Mouse (Mus musculus) kidney, embryonic 14.5 days (tissue): ENCODE measurements around the gene Oas3. TPM values are rescaled to one million over a fixed set of nuclear protein-coding genes. Genes with fewer than 3 reads are reported as not detected.

ENCODE experiments used
- ATAC-seq: fragments of 200-750 bp; cut with Nextera tagmentation; 2 replicates; pipeline ENCODE4 v1.8.0; 2017; ENCODE audit warnings: moderate number of reproducible peaks, mild to moderate bottlenecking, moderate TSS enrichment, moderate library complexity; ENCODE audit not compliant: low FRiP score, low TSS enrichment
- H3K27ac ChIP-seq: fragments of 300-500 bp; sonication (generic); 2 replicates; pipeline ENCODE4 v1.5.1; 2014; ENCODE audit warnings: low read depth, mild to moderate bottlenecking, low read length, moderate library complexity, mixed read lengths
- H3K27me3 ChIP-seq: fragments of 300-500 bp; sonication (generic); 2 replicates; pipeline ENCODE4 v1.6.1; 2014; ENCODE audit warnings: mild to moderate bottlenecking, low read length; ENCODE audit not compliant: control insufficient read depth, insufficient read depth
- H3K36me3 ChIP-seq: fragments of 300-500 bp; sonication (generic); 2 replicates; pipeline ENCODE4 v1.6.1; 2014; ENCODE audit warnings: low read length, mixed read lengths; ENCODE audit not compliant: control insufficient read depth, insufficient read depth
- H3K4me1 ChIP-seq: fragments of 300-500 bp; sonication (generic); 2 replicates; pipeline ENCODE4 v1.6.1; 2014; ENCODE audit warnings: low read length, mixed read lengths; ENCODE audit not compliant: control insufficient read depth, insufficient read depth
- H3K4me2 ChIP-seq: fragments of 300-500 bp; sonication (generic); replicated peaks from 2 replicates; pipeline ENCODE4 v1.6.1; 2014; ENCODE audit warnings: low read depth, mild to moderate bottlenecking, low read length
- H3K4me3 ChIP-seq: fragments of 300-500 bp; sonication (generic); 2 replicates; pipeline ENCODE4 v1.5.1; 2014; ENCODE audit warnings: mild to moderate bottlenecking, low read length
- H3K9ac ChIP-seq: fragments of 300-500 bp; sonication (generic); 2 replicates; pipeline ENCODE4 v1.6.1; 2014; ENCODE audit warnings: low read depth, mild to moderate bottlenecking, low read length, moderate library complexity
- H3K9me3 ChIP-seq: fragments of 300-500 bp; sonication (generic); 2 replicates; pipeline ENCODE4 v1.6.1; 2016; ENCODE audit warnings: low read length; ENCODE audit not compliant: control insufficient read depth
- WGBS: fragments of 180-500 bp; shearing (Covaris S2); extraction: QIAGEN DNeasy Blood & Tissue Kit; methylation state at CpG from one replicate; pipeline ENCODE4 v1.1.7; 2014; 5-methylcytosine and 5-hydroxymethylcytosine counted together
- polyA plus RNA-seq: library from polyadenylated mRNA; unstranded; fragments of >200 nt; fragmentation: Nextera tagmentation; extraction: Ambion mirVana; gene quantifications from 2 replicates; pipeline ENCODE4 v1.2.1, GENCODE M21; 2014

The Oas3 gene
- polyA plus RNA-seq, 1 experiment from 2014 or later, result not detected

DNA sequence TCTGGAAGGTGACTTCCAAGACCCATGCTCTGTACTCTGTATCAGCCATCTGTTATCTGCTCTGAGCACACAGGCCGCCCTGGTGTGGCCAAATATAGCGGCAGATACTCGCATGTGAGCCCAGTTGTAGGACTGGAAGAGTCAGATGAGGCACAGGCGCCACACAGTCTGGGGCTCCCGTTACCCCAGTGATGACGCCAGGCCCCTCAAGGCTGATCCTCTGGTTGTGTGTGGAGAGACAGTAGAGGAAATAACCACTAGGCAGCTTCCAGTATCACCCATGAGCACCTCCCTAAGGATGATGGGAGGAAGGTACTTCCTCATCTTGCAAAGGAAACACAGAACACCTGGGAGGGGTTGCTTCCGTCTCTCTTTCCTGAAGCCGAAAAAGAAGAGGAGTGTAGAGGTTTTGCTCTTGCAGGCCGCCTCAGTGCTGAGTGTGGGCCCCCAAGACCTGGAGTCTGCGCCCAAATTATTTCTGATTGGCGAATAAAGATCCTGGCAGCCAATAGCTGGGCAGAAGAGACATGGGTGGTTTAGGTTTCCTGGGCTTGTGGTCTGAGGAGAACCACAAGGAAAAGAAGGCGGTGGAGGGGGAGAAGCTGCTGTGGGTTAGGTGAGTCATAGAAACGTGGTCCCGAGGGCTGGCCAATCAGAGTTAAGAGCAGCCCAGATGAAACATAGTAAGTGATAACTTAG lies 2.0 kb downstream of the Oas3 start:
- Histone ChIP-seq H3K4me2 (no peak overlapping the region), H3K36me3 (no peaks in the 10 kb centered on the region), H3K4me3 (no peak overlapping the region), H3K9ac (no peak overlapping the region), H3K27ac (no peak overlapping the region), H3K4me1 (no peaks in the 10 kb centered on the region), H3K9me3 (no peaks in the 10 kb centered on the region), H3K27me3 (no peaks in the 10 kb centered on the region)
- no peak for ATAC-seq
- WGBS, result 76% methylated on average over 14 of the region's 14 CpGs

DNA sequence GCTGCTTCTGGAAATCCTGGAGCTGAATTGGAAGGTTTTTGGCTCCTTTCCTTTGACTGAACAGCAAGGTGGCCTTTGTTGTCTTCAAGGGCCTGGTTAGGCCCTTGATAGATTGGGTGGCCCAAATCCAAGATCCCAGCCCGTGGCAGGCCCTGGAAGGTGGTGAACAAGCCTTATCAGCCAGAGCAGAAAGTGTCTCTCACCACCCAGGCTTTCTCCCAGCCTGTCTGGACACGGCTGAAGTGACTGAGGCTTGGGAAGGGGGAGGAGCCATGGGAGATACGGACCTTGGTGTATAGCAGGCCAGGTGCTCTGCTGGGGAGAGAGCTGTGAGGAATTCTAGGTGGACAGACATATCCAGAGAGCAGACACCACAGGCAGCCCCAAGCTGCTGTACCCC lies 8.1 kb downstream of the Oas3 start:
- 72% methylated on average over 3 of the region's 3 CpGs for WGBS
- H3K4me1 ChIP-seq, result no peaks in the 10 kb centered on the region
- no peak overlapping the region for H3K27ac ChIP-seq
- no peak overlapping the region for H3K4me3 ChIP-seq
- H3K9me3 ChIP-seq, result no peaks in the 10 kb centered on the region
- no peak overlapping the region for H3K4me2 ChIP-seq
- no peaks in the 10 kb centered on the region for H3K36me3 ChIP-seq
- no peak overlapping the region for H3K9ac ChIP-seq
- no peak for ATAC-seq
- no peaks in the 10 kb centered on the region for H3K27me3 ChIP-seq

DNA sequence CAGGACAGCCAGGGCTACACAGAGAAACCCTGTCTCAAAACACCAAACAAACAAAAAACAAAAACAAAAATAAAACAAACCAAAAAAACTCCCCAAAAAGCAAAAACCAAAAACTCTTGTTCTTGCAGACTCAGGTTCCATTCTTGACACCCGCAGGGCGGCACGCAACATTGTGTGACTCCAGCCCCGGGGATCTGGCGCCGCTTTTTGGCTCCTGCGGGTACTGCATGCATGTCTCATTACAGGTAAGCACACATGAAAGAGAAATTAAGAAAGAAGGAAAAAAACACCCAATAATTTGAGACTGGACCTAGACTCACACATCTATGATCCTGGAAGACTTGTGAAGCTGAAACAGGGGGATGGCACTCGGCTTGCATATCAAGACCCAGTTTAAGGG lies 12.5 kb downstream of the Oas3 start:
- WGBS, result 78% methylated on average over 8 of the region's 8 CpGs
- H3K36me3 ChIP-seq, result no peaks in the 10 kb centered on the region
- H3K4me2 ChIP-seq, result no peak overlapping the region
- ATAC-seq, result no peak
- no peak overlapping the region for H3K4me3 ChIP-seq
- H3K9me3 ChIP-seq, result no peaks in the 10 kb centered on the region
- H3K4me1 ChIP-seq, result no peaks in the 10 kb centered on the region
- H3K9ac ChIP-seq, result no peak overlapping the region
- H3K27me3 ChIP-seq, result no peaks in the 10 kb centered on the region
- no peak overlapping the region for H3K27ac ChIP-seq

DNA sequence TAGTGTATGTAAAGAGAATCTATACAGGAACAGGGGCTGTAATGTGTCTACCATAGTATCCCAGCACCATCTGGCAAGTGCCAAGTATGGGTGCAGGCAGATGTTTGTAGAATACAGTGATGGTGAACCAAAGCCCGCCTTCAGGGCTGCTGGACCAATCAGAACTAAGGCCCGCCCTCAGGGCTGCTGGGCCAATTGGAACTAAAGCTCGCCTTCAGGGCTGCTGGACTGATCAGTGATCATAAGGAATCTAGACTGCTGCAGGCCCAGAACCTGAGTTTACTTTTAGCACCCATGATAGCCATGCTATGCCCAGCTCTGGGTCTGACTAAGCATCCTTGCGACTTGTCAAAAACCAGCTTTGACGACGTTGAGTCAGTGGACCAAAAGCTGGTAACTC lies 15.6 kb downstream of the Oas3 start:
- Histone ChIP-seq H3K36me3 (no peaks in the 10 kb centered on the region), H3K4me1 (no peaks in the 10 kb centered on the region), H3K27me3 (no peaks in the 10 kb centered on the region), H3K4me3 (no peak overlapping the region), H3K27ac (no peak overlapping the region), H3K4me2 (no peak overlapping the region), H3K9ac (no peak overlapping the region), H3K9me3 (no peaks in the 10 kb centered on the region)
- WGBS, result 25% methylated on average over 6 of the region's 6 CpGs
- ATAC-seq, result no peak

DNA sequence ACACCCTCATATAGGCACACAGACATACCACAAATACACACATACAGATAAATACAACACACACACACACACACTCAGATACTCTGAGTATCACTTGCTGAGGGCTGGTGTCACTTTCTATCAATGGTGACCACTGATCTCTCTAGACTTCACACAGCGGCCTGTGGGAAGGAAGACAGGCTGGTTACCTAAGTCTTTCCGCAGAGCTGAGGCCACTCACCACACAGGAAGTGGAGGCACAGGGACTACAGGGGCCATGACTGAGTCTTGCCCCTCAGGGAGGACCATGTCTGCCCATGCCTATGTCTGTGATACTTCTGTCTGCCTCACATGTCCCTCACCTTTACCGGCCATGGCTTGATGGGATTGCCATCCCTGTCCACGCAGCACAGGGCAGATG lies 23.2 kb downstream of the Oas3 start:
- Histone ChIP-seq H3K9ac (no peak overlapping the region), H3K4me2 (no peak overlapping the region), H3K9me3 (no peaks in the 10 kb centered on the region), H3K4me1 (no peaks in the 10 kb centered on the region), H3K36me3 (no peaks in the 10 kb centered on the region), H3K4me3 (no peak overlapping the region), H3K27ac (no peak overlapping the region), H3K27me3 (no peaks in the 10 kb centered on the region)
- ATAC-seq, result no peak
- 89% methylated on average over 4 of the region's 4 CpGs for WGBS

DNA sequence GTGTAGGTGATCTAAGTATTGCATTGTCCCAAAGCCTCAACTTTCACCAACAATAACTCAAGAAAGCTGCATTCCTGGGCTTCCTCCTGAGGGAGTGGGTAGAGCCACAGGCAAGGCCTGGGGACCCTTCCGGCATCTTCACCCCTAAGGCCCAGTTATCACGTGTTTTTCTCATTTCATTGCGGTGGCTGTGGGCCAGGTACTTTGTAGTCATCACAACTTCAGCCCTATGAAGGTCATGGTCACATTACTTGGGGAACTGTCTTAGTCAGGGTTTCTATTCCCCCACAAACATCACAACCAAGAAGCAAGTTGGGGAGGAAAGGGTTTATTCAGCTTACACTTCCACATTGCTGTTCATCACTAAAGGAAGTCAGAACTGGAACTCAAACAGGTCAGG lies 24.7 kb downstream of the Oas3 start:
- ATAC-seq, result no peak
- Histone ChIP-seq H3K4me3 (no peak overlapping the region), H3K9me3 (no peaks in the 10 kb centered on the region), H3K9ac (no peak overlapping the region), H3K4me2 (no peak overlapping the region), H3K4me1 (no peaks in the 10 kb centered on the region), H3K27ac (no peak overlapping the region), H3K36me3 (no peaks in the 10 kb centered on the region), H3K27me3 (no peaks in the 10 kb centered on the region)
- WGBS, result 83% methylated on average over 3 of the region's 3 CpGs

DNA sequence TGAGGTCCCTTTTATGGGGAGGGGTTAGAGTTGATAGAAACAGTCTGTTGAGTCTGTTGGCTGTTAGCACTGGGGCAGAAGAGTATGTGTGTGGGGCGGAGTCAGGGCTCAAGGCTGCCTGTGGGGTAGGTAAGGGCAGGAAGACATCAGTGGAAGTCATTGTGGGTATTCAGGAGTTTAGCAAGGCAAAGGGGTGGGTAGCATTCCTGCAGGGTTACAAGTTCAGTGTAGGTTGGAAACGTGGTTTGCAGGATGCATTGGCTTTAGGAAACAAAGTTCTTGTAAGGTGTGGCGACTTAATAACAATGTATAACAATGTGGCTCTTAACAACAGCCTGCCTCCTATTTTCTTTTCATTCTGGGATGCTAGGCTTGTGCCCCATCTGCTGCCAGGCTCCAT lies 26.3 kb downstream of the Oas3 start:
- Histone ChIP-seq H3K27me3 (no peaks in the 10 kb centered on the region), H3K36me3 (no peaks in the 10 kb centered on the region), H3K9ac (no peak overlapping the region), H3K4me1 (no peaks in the 10 kb centered on the region), H3K4me2 (no peak overlapping the region), H3K27ac (no peak overlapping the region), H3K9me3 (no peaks in the 10 kb centered on the region), H3K4me3 (no peak overlapping the region)
- 73% methylated on average over 3 of the region's 3 CpGs for WGBS
- no peak for ATAC-seq

DNA sequence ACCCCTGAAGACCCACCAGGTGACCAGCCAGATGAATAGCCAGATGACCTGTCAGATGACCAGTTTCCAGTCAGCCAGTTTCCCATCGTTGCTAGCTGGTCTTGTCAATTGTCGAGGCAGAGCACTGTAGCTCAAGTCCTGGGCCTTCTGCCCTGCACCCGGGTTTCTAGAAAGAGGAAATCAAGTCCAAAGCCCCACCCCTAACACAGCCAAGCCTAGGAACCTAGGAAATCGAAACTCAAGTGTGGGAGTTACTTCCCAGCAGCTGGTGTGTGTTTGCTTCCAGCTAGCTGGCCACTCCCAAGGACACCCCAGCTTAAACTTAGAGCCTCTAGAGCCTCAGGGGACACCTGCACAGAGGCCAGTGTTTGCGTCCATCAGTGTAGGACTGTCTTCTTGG lies 27.8 kb downstream of the Oas3 start, which contains the start of gene Oas2:
Gene Oas2 (minus strand): TSS at position 166 of the 400 bp plus-strand sequence.
- WGBS, result 41% methylated on average over 5 of the region's 5 CpGs
- no peak within 1 kb of the TSS for H3K4me3 ChIP-seq
- ATAC-seq, result no peak
- H3K27ac ChIP-seq, result no peak within 1 kb of the TSS
- no peaks in the 10 kb centered on the region for H3K9me3 ChIP-seq
- H3K9ac ChIP-seq, result no peak within 1 kb of the TSS
- H3K27me3 ChIP-seq, result no peaks in the 10 kb centered on the region; the same call in 1 of the 2 replicates
- no peaks in the 10 kb centered on the region for H3K4me1 ChIP-seq
- H3K4me2 ChIP-seq, result no peak within 1 kb of the TSS
- H3K36me3 ChIP-seq, result no peaks in the 10 kb centered on the region

DNA sequence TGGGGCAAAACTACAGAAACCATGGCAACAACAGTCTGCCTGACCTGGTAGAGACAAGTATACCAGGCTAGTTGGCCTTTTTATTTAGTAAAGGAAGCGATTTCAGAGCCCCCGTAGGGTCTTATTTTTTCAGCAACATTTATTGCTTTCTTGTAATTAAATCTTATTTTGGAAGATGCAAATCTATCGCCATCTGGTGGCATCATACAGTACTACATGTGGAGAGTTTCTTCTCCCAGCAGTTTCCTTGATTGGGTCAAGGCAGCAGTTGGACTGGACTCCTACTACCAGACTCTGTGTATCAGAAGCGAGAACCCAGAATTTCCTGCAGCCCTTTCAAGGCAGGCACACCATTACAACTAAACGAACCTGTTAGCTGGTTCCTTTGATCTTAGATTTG lies 31.0 kb downstream of the Oas3 start:
- WGBS, result 7% methylated on average over 5 of the region's 5 CpGs
- H3K36me3 ChIP-seq, result no peaks in the 10 kb centered on the region

More for the DNA sequence above, 31.0 kb downstream of the Oas3 start:
- H3K4me3 ChIP-seq, result no peak overlapping the region
- H3K27ac ChIP-seq, result no peak overlapping the region
- no peaks in the 10 kb centered on the region; the same call in 1 of the 2 replicates for H3K27me3 ChIP-seq
- H3K9me3 ChIP-seq, result no peaks in the 10 kb centered on the region
- H3K4me1 ChIP-seq, result no peaks in the 10 kb centered on the region
- no peak for ATAC-seq
- no peak overlapping the region for H3K9ac ChIP-seq
- no peak overlapping the region for H3K4me2 ChIP-seq
